Mouse (Mus musculus): ENCODE measurements at regions not wholly inside any gene's neighbourhood (a gene's known extent, or its start where the extent isn't known, plus 50 kb on each side); places are given as distances from the start of the nearest gene placed in this dataset.
A peak's percentile ranks its signal among the peaks of the same experiment; 100 is the strongest.

- DNase-seq (ENCODE audit: low spot score) = no peak
Observed at GRCm38 (mm10) chr8:102421828-102422227, 363.6 kb downstream of the Cdh11 start.

- DNase-seq (ENCODE audit: low spot score) = no peak
Observed at GRCm38 (mm10) chr8:102414931-102415330, 370.5 kb downstream of the Cdh11 start.

- no peak for DNase-seq (ENCODE audit: low spot score)
Observed at GRCm38 (mm10) chr8:102413446-102413845, 372.0 kb downstream of the Cdh11 start.

- no peak for DNase-seq (ENCODE audit: low spot score)
Observed at GRCm38 (mm10) chr8:102387591-102387990, 397.9 kb downstream of the Cdh11 start.

- no peak for DNase-seq (ENCODE audit: low spot score)
Observed at GRCm38 (mm10) chr8:102345392-102345791, 440.1 kb downstream of the Cdh11 start.

- DNase-seq (ENCODE audit: low spot score) = peak; percentile 32
Observed at GRCm38 (mm10) chr8:102332511-102332910, 452.9 kb downstream of the Cdh11 start.

GRCm38 (mm10) chr8:102331151-102331550 is 454.3 kb downstream of the Cdh11 start:
- no peak for DNase-seq (ENCODE audit: low spot score)

- no peak for DNase-seq (ENCODE audit: low spot score)
Observed at GRCm38 (mm10) chr8:102329955-102330354, 455.5 kb downstream of the Cdh11 start.

Measured in layer of hippocampus, adult 11-12 months (tissue).